Mouse (Mus musculus): ENCODE results near the gene Eid1. TPM values are rescaled to one million over a fixed set of nuclear protein-coding genes. Genes with fewer than 3 reads are reported as not detected.

The Eid1 gene
- polyA plus RNA-seq, 1 experiment, result 52.8 TPM

- no peak overlapping the region for H3K4me3 ChIP-seq (replicated peaks; ENCODE audit: control insufficient read depth, low read depth, low read length)
- H3K27ac ChIP-seq (ENCODE audit: control insufficient read depth, insufficient read depth, low read depth, low read length, poor library complexity), result no peak overlapping the region
- 72% methylated on average over 4 of the region's 4 CpGs for WGBS
- peaks cover 1% of the 10 kb centered on the region; the same call in 1 of the 2 replicates for H3K4me1 ChIP-seq (ENCODE audit: control insufficient read depth, insufficient read depth, low read length)
- no peak for TF ChIP-seq CTCF (IDR thresholded peaks at IDR 0.05; ENCODE audit: control insufficient read depth, insufficient read depth, low read length)
- no peak for TF ChIP-seq POLR2A (IDR thresholded peaks at IDR 0.05; ENCODE audit: borderline replicate concordance, control insufficient read depth, low read depth, low read length)
These were observed 11.7 kb upstream of the Eid1 start for GRCm38 (mm10) chr2:125661156-125661555.

- peaks cover 1% of the 10 kb centered on the region; the same call in 1 of the 2 replicates for H3K4me1 ChIP-seq (ENCODE audit: control insufficient read depth, insufficient read depth, low read length)
- 66% methylated on average over 3 of the region's 3 CpGs for WGBS
These were observed 10.4 kb upstream of the Eid1 start for GRCm38 (mm10) chr2:125662517-125662916.

GRCm38 (mm10) chr2:125665213-125665612 lies 7.7 kb upstream of the Eid1 start:
- Histone ChIP-seq H3K4me1 (ENCODE audit: control insufficient read depth, insufficient read depth, low read length) (peaks cover 3% of the 10 kb centered on the region; the same call in 1 of the 2 replicates), H3K27ac (ENCODE audit: control insufficient read depth, insufficient read depth, low read depth, low read length, poor library complexity) (0 out of 2 replicates have a peak overlapping the region, but pooled peaks have one; percentile 11), H3K4me3 (replicated peaks; ENCODE audit: control insufficient read depth, low read depth, low read length) (no peak overlapping the region)
- no peak for TF ChIP-seq CTCF (IDR thresholded peaks at IDR 0.05; ENCODE audit: control insufficient read depth, insufficient read depth, low read length)
- WGBS, result 79% methylated on average over 5 of the region's 5 CpGs

More at GRCm38 (mm10) chr2:125662517-125662916, 10.4 kb upstream of the Eid1 start:
- no peak overlapping the region for H3K4me3 ChIP-seq (replicated peaks; ENCODE audit: control insufficient read depth, low read depth, low read length)
- H3K27ac ChIP-seq (ENCODE audit: control insufficient read depth, insufficient read depth, low read depth, low read length, poor library complexity), result no peak overlapping the region
- TF ChIP-seq POLR2A (IDR thresholded peaks at IDR 0.05; ENCODE audit: borderline replicate concordance, control insufficient read depth, low read depth, low read length) (no peak), CTCF (IDR thresholded peaks at IDR 0.05; ENCODE audit: control insufficient read depth, insufficient read depth, low read length) (no peak)

- no peak for TF ChIP-seq POLR2A (IDR thresholded peaks at IDR 0.05; ENCODE audit: borderline replicate concordance, control insufficient read depth, low read depth, low read length)
- no peak for TF ChIP-seq CTCF (IDR thresholded peaks at IDR 0.05; ENCODE audit: control insufficient read depth, insufficient read depth, low read length)
- Histone ChIP-seq H3K27ac (ENCODE audit: control insufficient read depth, insufficient read depth, low read depth, low read length, poor library complexity) (no peak overlapping the region), H3K4me1 (ENCODE audit: control insufficient read depth, insufficient read depth, low read length) (peaks cover 3% of the 10 kb centered on the region; the same call in 1 of the 2 replicates), H3K4me3 (replicated peaks; ENCODE audit: control insufficient read depth, low read depth, low read length) (no peak overlapping the region)
- WGBS, result 66% methylated on average over 4 of the region's 4 CpGs
These were observed 7.0 kb upstream of the Eid1 start for GRCm38 (mm10) chr2:125665909-125666308.

GRCm38 (mm10) chr2:125666668-125667067 lies 6.2 kb upstream of the Eid1 start:
- H3K4me1 ChIP-seq (ENCODE audit: control insufficient read depth, insufficient read depth, low read length), result peaks cover 3% of the 10 kb centered on the region; the same call in 1 of the 2 replicates
- WGBS, result 35% methylated on average over 4 of the region's 4 CpGs
- no peak overlapping the region for H3K27ac ChIP-seq (ENCODE audit: control insufficient read depth, insufficient read depth, low read depth, low read length, poor library complexity)
- H3K4me3 ChIP-seq (replicated peaks; ENCODE audit: control insufficient read depth, low read depth, low read length), result no peak overlapping the region
- no peak for TF ChIP-seq CTCF (IDR thresholded peaks at IDR 0.05; ENCODE audit: control insufficient read depth, insufficient read depth, low read length)
- TF ChIP-seq POLR2A (IDR thresholded peaks at IDR 0.05; ENCODE audit: borderline replicate concordance, control insufficient read depth, low read depth, low read length), result no peak

- Histone ChIP-seq H3K27ac (ENCODE audit: control insufficient read depth, insufficient read depth, low read depth, low read length, poor library complexity) (peak overlapping the region; percentile 52; the same call in 1 of the 2 replicates), H3K4me1 (ENCODE audit: control insufficient read depth, insufficient read depth, low read length) (peaks cover 3% of the 10 kb centered on the region; the same call in 1 of the 2 replicates), H3K4me3 (replicated peaks; ENCODE audit: control insufficient read depth, low read depth, low read length) (no peak overlapping the region)
- WGBS, result under 1% methylated on average over 5 of the region's 5 CpGs
- TF ChIP-seq POLR2A (IDR thresholded peaks at IDR 0.05; ENCODE audit: borderline replicate concordance, control insufficient read depth, low read depth, low read length) (no peak), CTCF (IDR thresholded peaks at IDR 0.05; ENCODE audit: control insufficient read depth, insufficient read depth, low read length) (no peak)
These were observed 5.7 kb upstream of the Eid1 start for GRCm38 (mm10) chr2:125667184-125667583.

GRCm38 (mm10) chr2:125667721-125668120 lies 5.2 kb upstream of the Eid1 start:
- H3K4me1 ChIP-seq (ENCODE audit: control insufficient read depth, insufficient read depth, low read length), result peaks cover 3% of the 10 kb centered on the region; the same call in 1 of the 2 replicates
- no peak overlapping the region for H3K4me3 ChIP-seq (replicated peaks; ENCODE audit: control insufficient read depth, low read depth, low read length)
- WGBS, result 35% methylated on average over 7 of the region's 7 CpGs
- no peak overlapping the region; the same call in 1 of the 2 replicates for H3K27ac ChIP-seq (ENCODE audit: control insufficient read depth, insufficient read depth, low read depth, low read length, poor library complexity)
- TF ChIP-seq CTCF (IDR thresholded peaks at IDR 0.05; ENCODE audit: control insufficient read depth, insufficient read depth, low read length) (no peak), POLR2A (IDR thresholded peaks at IDR 0.05; ENCODE audit: borderline replicate concordance, control insufficient read depth, low read depth, low read length) (no peak)

DNA sequence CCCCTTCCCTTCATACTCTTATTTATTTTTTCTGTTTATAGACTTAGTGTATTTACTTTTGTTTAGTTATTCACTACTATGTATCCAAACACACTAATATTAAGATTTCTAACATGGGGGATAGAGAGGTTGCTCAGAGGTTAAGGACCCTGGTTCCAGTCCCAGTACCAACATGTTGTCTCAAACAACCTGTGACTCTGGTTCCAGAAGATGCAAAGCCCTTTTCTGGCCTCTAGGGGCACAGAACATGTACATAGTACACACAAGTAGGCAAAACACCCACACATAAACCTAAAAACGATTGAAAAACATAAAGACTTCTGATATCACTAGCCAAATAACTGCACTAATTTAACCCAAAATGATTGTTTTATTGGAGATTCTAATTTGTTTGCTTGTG lies 2.0 kb upstream of the Eid1 start:
- 24% methylated on average over 1 of the region's 1 CpGs for WGBS
- H3K4me1 ChIP-seq (ENCODE audit: control insufficient read depth, insufficient read depth, low read length), result peaks cover 2% of the 10 kb centered on the region; the same call in 1 of the 2 replicates
- no peak overlapping the region for H3K27ac ChIP-seq (ENCODE audit: control insufficient read depth, insufficient read depth, low read depth, low read length, poor library complexity)
- TF ChIP-seq POLR2A (IDR thresholded peaks at IDR 0.05; ENCODE audit: borderline replicate concordance, control insufficient read depth, low read depth, low read length) (no peak), CTCF (IDR thresholded peaks at IDR 0.05; ENCODE audit: control insufficient read depth, insufficient read depth, low read length) (no peak)
- H3K4me3 ChIP-seq (replicated peaks; ENCODE audit: control insufficient read depth, low read depth, low read length), result no peak overlapping the region

- Histone ChIP-seq H3K4me3 (replicated peaks; ENCODE audit: control insufficient read depth, low read depth, low read length) (peak overlapping the region; percentile 95), H3K27ac (ENCODE audit: control insufficient read depth, insufficient read depth, low read depth, low read length, poor library complexity) (peak overlapping the region; percentile 88), H3K4me1 (ENCODE audit: control insufficient read depth, insufficient read depth, low read length) (peaks cover 2% of the 10 kb centered on the region; the same call in 1 of the 2 replicates)
- TF ChIP-seq POLR2A (IDR thresholded peaks at IDR 0.05; ENCODE audit: borderline replicate concordance, control insufficient read depth, low read depth, low read length) (no peak), CTCF (IDR thresholded peaks at IDR 0.05; ENCODE audit: control insufficient read depth, insufficient read depth, low read length) (no peak)
- WGBS, result 29% methylated on average over 8 of the region's 20 CpGs
These were observed 333 bp upstream of the Eid1 start for GRCm38 (mm10) chr2:125672568-125672956.
